Mouse (Mus musculus) hindbrain, embryonic 13.5 days (tissue): Measurements from ENCODE around the gene Prpf8. TPM values are rescaled to one million over a fixed set of nuclear protein-coding genes. Genes with fewer than 3 reads are reported as not detected.
"Not testable (repeated sequence)": the region's sequence is repeated elsewhere in the genome, so short reads cannot be mapped to it uniquely, and the experiment has no call there.

ENCODE experiments used
- ATAC-seq: fragments of 200-750 bp; cut with Nextera tagmentation; 2 replicates; pipeline ENCODE4 v1.8.0; 2017; ENCODE audit warnings: moderate TSS enrichment; ENCODE audit not compliant: low FRiP score
- H3K27ac ChIP-seq: fragments of 300-500 bp; sonication (generic); 2 replicates; pipeline ENCODE4 v1.5.1; 2015; ENCODE audit warnings: inconsistent platforms, mild to moderate bottlenecking, moderate library complexity
- H3K27me3 ChIP-seq: fragments of 300-500 bp; sonication (generic); 2 replicates; pipeline ENCODE4 v1.6.1; 2015; ENCODE audit warnings: mild to moderate bottlenecking, inconsistent platforms
- H3K36me3 ChIP-seq: fragments of 300-500 bp; sonication (generic); 2 replicates; pipeline ENCODE4 v1.6.1; 2015; ENCODE audit warnings: mild to moderate bottlenecking, inconsistent platforms
- H3K4me1 ChIP-seq: fragments of 300-500 bp; sonication (generic); replicated peaks from 2 replicates; pipeline ENCODE4 v1.6.1; 2015; ENCODE audit warnings: inconsistent platforms
- H3K4me2 ChIP-seq: fragments of 300-500 bp; sonication (generic); 2 replicates; pipeline ENCODE4 v1.6.1; 2015; ENCODE audit warnings: inconsistent platforms, mild to moderate bottlenecking, moderate library complexity
- H3K4me3 ChIP-seq: fragments of 300-500 bp; sonication (generic); 2 replicates; pipeline ENCODE4 v1.5.1; 2015; ENCODE audit warnings: mild to moderate bottlenecking, inconsistent platforms
- H3K9ac ChIP-seq: fragments of 300-500 bp; sonication (generic); 2 replicates; pipeline ENCODE4 v1.6.1; 2015; ENCODE audit warnings: mild to moderate bottlenecking, inconsistent platforms
- H3K9me3 ChIP-seq: fragments of 300-500 bp; sonication (generic); 2 replicates; pipeline ENCODE4 v1.6.1; 2016; ENCODE audit warnings: inconsistent platforms
- WGBS: fragments of 180-500 bp; shearing (Covaris S2); methylation state at CpG from one replicate; pipeline ENCODE4 v1.1.7; 2015; 5-methylcytosine and 5-hydroxymethylcytosine counted together
- polyA plus RNA-seq: library from polyadenylated mRNA; unstranded; fragments of >200 nt; fragmentation: Nextera tagmentation; extraction: Ambion mirVana; gene quantifications from 2 replicates; pipeline ENCODE4 v1.2.1, GENCODE M21; 2015

The Prpf8 gene
- polyA plus RNA-seq, 1 experiment from 2014 or later, result 49.2 TPM

DNA sequence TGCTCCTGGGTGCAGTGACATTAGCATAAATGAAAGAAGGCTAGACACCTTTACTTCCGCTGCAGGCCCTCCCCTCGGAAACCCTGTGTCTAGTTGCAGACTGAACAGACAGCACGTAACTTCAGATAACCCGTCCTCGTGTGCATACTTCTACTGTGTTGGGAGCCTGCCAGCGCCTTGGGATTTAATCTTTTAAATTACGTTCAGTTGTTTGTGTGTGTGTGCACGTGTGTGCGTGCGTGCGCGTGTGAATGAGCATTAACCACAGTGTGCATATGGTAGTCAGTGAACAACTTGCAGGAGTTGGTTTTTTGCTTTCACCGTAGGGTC, 52.3 kb downstream of the Prpf8 start:
- ATAC-seq, result no peak
- peaks cover 64% of the 10 kb centered on the region for H3K4me1 ChIP-seq
- no peak overlapping the region for H3K4me2 ChIP-seq
- no peak overlapping the region for H3K4me3 ChIP-seq
- WGBS, result 90% methylated on average over 13 of the region's 13 CpGs
- H3K27ac ChIP-seq, result peak overlapping the region; percentile 60; the same call in 1 of the 2 replicates
- no peaks in the 10 kb centered on the region for H3K9me3 ChIP-seq
- H3K36me3 ChIP-seq, result peaks cover 14% of the 10 kb centered on the region
- no peak overlapping the region for H3K9ac ChIP-seq
- H3K27me3 ChIP-seq, result no peaks in the 10 kb centered on the region

DNA sequence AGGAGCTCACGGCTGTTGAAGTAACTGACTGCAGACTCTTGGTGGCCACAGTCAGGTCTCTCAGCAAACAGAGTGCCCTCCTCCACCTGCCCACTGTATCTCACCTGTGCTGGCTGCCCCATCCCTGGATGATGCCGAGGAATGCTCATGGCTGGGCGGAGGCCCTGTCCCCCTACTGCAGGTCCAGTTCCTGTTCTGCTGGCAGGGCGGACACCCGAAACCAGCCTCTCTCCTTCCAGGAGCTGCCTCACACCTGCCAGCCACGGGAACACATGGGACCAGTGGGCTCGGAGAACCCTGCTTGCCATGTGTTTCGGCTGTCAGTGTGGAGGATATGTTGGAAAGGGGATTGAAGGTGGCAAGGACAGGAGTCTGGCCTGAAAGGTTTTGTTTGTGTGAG, 53.6 kb downstream of the Prpf8 start:
- H3K36me3 ChIP-seq, result peaks cover 26% of the 10 kb centered on the region
- H3K4me3 ChIP-seq, result no peak overlapping the region
- no peaks in the 10 kb centered on the region for H3K27me3 ChIP-seq
- H3K9ac ChIP-seq, result 0 out of 2 replicates have a peak overlapping the region, but pooled peaks have one; percentile 29
- no peaks in the 10 kb centered on the region for H3K9me3 ChIP-seq
- peak overlapping the region; percentile 40; the same call in 1 of the 2 replicates for H3K27ac ChIP-seq
- no peak for ATAC-seq
- no peak overlapping the region for H3K4me2 ChIP-seq
- H3K4me1 ChIP-seq, result peaks cover 51% of the 10 kb centered on the region
- 93% methylated on average over 8 of the region's 8 CpGs for WGBS

DNA sequence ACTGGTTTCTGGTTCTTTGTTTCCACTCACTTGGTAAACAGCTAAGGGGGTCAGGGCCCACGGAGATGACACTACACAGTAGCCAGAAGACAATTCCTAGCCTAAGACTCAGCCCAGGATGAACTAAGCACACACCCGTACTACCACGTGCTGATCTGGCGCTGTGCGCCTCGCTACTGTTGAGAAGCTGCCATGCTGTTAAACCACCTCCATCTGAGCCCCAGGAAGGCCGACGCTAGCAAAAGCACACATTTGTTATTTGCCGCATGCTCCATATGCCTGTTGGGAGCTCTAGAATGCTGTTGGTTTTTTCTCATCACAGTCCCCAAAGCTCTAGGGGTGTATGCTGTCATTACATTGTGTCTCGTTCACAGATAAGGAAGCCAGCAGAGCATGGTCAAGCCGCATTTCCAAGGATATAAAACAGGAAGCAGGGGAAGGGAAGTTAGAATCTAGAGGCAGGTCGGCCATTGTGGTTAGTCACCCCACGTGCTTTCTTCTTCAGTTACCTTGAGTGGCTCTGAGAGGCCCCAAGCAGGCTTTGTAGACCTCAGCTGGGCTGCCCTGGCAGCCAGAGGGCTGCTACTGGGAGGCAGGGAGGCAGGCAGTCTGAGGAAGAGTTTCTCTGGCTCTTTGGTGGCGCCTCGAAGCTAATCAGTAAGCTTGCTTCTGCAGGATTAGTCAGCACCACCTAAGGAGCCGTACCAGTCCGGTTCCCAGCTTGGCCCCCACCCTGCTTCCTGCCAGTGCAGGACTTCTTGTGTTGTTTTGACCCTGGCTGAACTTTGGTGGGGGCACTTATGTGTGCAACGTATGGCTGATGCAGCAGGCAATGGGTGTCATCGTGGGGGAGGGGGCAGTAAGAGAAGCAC, 54.3 kb downstream of the Prpf8 start:
- Histone ChIP-seq H3K27me3 (no peaks in the 10 kb centered on the region), H3K9ac (0 out of 2 replicates have a peak overlapping the region, but pooled peaks have one; percentile 29), H3K4me1 (peaks cover 44% of the 10 kb centered on the region), H3K9me3 (no peaks in the 10 kb centered on the region), H3K4me3 (no peak overlapping the region), H3K4me2 (no peak overlapping the region), H3K36me3 (peaks cover 33% of the 10 kb centered on the region), H3K27ac (peak overlapping the region; percentile 40)
- WGBS, result 75% methylated on average over 19 of the region's 19 CpGs
- ATAC-seq, result no peak

DNA sequence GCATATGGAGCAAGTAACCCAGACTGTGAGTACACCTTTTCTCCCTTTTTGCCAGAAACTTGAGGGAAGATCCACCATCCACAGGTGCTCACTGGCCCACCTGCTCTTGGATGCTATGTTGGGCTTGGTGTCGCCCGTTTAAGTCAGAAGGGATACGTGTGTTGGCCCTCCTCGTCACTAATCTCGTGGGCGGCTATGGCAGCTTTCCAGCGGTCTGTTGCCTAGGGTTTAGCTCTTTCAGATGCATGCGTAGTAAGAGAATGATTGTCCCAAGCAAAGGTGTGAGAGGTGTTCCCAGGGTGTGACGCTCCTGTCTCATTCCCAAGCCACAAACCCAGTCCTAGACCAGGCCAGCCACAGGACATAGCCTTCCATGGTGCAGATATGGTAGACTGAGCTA, 58.1 kb downstream of the Prpf8 start:
- Histone ChIP-seq H3K9me3 (no peaks in the 10 kb centered on the region), H3K36me3 (peaks cover 54% of the 10 kb centered on the region), H3K27me3 (no peaks in the 10 kb centered on the region), H3K4me3 (no peak overlapping the region), H3K27ac (no peak overlapping the region), H3K9ac (no peak overlapping the region), H3K4me1 (peaks cover 23% of the 10 kb centered on the region), H3K4me2 (no peak overlapping the region)
- WGBS, result 88% methylated on average over 9 of the region's 9 CpGs
- no peak for ATAC-seq

DNA sequence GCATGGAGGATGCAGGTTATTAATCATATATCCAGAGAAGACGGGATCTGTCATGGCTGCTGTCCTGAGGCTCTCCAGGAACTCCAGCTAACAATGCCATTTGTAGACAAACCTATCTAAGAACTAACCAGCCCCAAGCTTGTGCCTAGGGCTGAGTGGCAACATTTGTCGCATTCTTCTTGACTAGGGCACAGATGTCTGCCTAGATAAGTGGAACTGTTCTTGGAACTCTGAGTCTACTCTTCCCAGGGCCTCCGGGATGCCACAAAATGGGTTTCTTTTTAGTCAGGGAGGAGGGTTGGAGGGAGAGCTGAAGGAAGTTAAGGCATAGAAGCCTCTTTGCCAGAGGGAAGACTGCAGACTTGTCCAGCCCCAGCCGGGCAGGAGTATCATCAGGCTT, 59.4 kb downstream of the Prpf8 start:
- 81% methylated on average over 4 of the region's 4 CpGs for WGBS

DNA sequence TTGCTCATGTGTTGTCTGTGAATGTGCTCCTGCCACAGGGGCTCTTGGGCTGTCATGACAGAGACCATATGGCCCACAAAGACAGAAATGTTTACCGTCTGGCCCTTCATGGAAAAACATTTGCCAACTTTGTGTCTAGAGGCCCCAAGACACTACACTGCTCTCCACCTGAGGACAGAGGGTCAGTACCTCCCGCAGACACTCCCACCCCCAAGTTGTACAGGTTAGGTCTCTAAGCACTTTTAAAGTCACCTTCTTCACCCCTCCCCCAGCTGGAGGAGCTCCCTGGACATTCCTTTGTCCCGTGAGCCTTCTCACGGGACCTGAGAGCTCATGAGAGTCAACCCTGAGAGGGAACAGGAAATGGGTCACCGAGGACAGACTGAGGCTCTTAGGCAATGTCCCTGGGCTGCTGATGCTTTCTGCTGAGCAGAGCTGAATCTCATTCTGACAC, 63.1 kb downstream of the Prpf8 start:
- Histone ChIP-seq H3K4me1 (peaks cover 40% of the 10 kb centered on the region), H3K4me2 (no peak overlapping the region), H3K36me3 (peaks cover 46% of the 10 kb centered on the region), H3K27me3 (no peaks in the 10 kb centered on the region), H3K27ac (peak overlapping the region; percentile 72), H3K9ac (no peak overlapping the region), H3K9me3 (no peaks in the 10 kb centered on the region), H3K4me3 (no peak overlapping the region)
- ATAC-seq, result no peak
- WGBS, result 48% methylated on average over 5 of the region's 5 CpGs

More for the DNA sequence above, 59.4 kb downstream of the Prpf8 start:
- Histone ChIP-seq H3K4me1 (peaks cover 25% of the 10 kb centered on the region), H3K9ac (no peak overlapping the region), H3K36me3 (peaks cover 47% of the 10 kb centered on the region), H3K9me3 (no peaks in the 10 kb centered on the region), H3K27me3 (no peaks in the 10 kb centered on the region), H3K4me2 (no peak overlapping the region), H3K4me3 (no peak overlapping the region), H3K27ac (0 out of 2 replicates have a peak overlapping the region, but pooled peaks have one; percentile 30)
- ATAC-seq, result no peak

DNA sequence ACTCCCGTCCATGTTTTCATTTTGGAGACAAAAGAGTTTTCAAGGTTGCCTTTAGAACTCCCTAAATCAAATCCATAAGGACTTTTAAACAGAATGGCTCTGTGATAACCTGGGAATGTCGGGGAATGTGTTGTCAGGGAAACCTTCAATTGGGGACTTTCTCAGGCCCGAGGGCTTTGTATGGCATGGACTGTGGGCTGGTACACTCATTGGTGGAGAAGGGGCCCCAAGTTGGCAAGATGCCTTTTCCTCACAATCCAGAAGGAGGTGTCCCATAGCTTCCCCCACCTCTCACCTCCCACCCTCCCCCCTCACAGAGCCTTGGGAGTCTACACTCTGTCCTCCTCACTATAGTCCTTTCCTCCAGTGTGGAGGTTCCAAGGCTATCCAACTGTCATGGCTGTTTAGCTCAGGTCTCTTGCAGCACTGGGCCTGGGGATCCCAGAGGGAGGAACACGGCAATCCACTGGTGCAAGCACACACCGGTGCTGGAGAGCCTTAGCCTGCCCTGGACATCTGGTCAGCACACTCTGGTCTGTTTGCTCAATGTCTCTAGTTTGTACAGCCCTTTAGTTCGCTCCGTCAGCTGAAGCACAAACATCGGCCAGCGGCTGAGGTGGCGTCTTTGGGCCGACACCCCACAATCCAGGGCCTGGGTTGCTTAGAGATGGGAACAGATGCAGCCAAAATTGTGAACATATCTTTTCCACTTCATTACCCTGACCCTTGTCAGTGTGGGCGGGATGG, 63.8 kb downstream of the Prpf8 start:
- peak; percentile 74 for ATAC-seq
- WGBS, result 40% methylated on average over 12 of the region's 12 CpGs
- peak overlapping the region; percentile 72 for H3K27ac ChIP-seq

DNA sequence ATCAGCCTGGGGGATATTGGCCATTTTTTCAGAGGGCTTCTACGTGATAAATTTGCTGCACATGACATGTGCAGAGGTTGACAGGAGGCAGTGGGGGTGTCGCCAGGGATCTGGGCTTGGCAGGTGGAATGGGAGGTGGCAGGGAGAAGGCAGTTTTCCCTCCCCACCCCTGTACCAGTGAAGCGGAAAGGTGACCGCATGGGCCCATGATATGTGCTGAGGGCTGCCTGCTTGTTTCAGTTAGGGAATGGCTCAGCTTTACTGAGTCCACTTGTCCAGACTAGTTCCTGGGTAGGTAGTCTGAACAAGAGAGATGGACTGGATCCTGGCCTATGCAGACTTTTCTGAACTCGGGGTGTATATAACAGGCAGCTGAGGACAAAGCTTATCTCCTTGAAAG, 64.7 kb downstream of the Prpf8 start:
- H3K9me3 ChIP-seq, result no peaks in the 10 kb centered on the region
- H3K27ac ChIP-seq, result peak overlapping the region; percentile 58; the same call in 1 of the 2 replicates
- H3K9ac ChIP-seq, result peak overlapping the region; percentile 40; the same call in 1 of the 2 replicates
- H3K36me3 ChIP-seq, result peaks cover 30% of the 10 kb centered on the region
- no peak for ATAC-seq
- no peaks in the 10 kb centered on the region for H3K27me3 ChIP-seq
- 81% methylated on average over 5 of the region's 5 CpGs for WGBS
- peaks cover 38% of the 10 kb centered on the region for H3K4me1 ChIP-seq
- H3K4me3 ChIP-seq, result no peak overlapping the region
- no peak overlapping the region for H3K4me2 ChIP-seq

More for the DNA sequence above, 63.8 kb downstream of the Prpf8 start:
- Histone ChIP-seq H3K4me1 (peaks cover 40% of the 10 kb centered on the region), H3K27me3 (no peaks in the 10 kb centered on the region), H3K4me2 (no peak overlapping the region), H3K9me3 (no peaks in the 10 kb centered on the region), H3K9ac (peak overlapping the region; percentile 35; the same call in 1 of the 2 replicates), H3K36me3 (peaks cover 40% of the 10 kb centered on the region), H3K4me3 (no peak overlapping the region)

DNA sequence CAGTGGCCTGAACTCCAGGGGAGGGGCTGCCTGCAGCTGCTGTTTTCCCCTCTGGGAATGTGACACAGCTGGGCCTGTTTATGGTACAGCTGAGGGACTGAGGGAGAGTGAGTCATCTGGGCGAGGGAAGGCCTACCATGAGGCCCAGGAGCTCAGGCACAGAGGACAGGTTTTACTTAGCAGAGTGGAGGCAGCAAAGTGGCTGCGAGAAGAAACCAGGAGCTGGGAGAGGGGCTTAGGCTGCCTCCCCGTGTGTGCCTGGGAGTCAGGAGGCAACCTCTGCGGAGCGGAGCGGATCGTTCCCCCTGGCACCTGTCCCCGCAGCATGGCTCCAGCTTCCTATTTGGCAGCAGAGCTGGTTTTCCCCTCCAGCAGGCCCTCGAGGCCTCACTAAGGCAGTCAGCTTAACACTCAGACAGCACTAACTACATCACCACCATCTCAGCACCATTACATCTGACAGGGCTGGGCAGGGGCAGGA, 65.4 kb downstream of the Prpf8 start:
- ATAC-seq, result no peak
- Histone ChIP-seq H3K4me1 (peaks cover 38% of the 10 kb centered on the region), H3K27me3 (no peaks in the 10 kb centered on the region), H3K4me2 (no peak overlapping the region), H3K27ac (peak overlapping the region; percentile 40), H3K4me3 (no peak overlapping the region), H3K36me3 (peaks cover 30% of the 10 kb centered on the region), H3K9me3 (no peaks in the 10 kb centered on the region), H3K9ac (peak overlapping the region; percentile 53)
- WGBS, result 68% methylated on average over 9 of the region's 9 CpGs

DNA sequence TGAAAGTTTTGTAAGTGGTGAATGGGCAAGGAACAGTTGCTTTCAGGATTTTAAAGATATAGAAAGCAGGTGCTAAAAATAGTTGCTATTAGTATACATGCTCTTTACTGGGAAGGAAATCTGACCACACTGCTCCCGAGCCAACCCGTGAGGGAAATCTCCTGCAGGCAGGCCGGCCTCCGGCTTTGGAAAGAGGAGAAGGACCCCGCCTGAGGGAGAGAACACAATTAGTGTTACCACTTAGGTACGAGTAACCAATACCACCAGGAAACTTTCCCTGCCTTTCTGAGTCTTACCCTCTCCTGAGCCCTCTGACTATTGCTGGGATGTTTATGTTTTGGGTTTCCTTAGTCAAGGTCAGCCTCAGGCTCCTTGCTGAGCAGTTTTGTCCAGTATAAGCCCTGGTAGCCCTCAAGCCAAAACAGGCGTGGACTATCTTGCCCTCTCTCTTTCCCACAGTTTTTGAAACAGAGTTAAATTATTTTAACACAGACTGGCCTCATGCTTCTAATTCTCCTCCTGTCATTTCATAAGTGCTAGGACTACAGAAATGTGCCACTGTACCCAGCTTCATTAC, 66.4 kb downstream of the Prpf8 start:
- no peaks in the 10 kb centered on the region for H3K9me3 ChIP-seq
- no peaks in the 10 kb centered on the region for H3K27me3 ChIP-seq
- H3K4me3 ChIP-seq, result no peak overlapping the region
- 65% methylated on average over 7 of the region's 7 CpGs for WGBS
- H3K4me1 ChIP-seq, result peaks cover 38% of the 10 kb centered on the region
- H3K4me2 ChIP-seq, result no peak overlapping the region
- ATAC-seq, result no peak
- H3K9ac ChIP-seq, result peak overlapping the region; percentile 53; the same call in 1 of the 2 replicates
- H3K36me3 ChIP-seq, result peaks cover 30% of the 10 kb centered on the region
- H3K27ac ChIP-seq, result peak overlapping the region; percentile 40; the same call in 1 of the 2 replicates

DNA sequence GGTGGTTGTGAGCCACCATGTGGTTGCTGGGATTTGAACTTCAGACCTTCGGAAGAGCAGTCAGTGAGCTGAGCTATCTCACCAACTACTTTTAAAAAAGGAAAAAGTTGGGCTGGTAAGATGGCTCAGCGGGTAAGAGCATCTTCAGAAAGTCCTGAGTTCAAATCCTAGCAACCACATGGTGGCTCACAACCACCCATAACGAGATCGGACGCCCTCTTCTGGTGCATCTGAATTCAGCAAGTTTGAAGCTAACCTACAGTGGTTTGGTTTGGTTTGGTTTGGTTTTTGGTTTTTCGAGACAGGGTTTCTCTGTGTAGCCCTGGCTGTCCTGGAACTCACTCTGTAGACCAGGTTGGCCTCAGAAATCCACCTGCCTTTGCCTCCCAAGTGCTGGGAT, 69.4 kb downstream of the Prpf8 start:
- not testable (repeated sequence) for H3K9me3 ChIP-seq, H3K27me3 ChIP-seq, H3K27ac ChIP-seq, H3K4me2 ChIP-seq, ATAC-seq, H3K9ac ChIP-seq, H3K4me3 ChIP-seq
- WGBS, result 96% methylated on average over 6 of the region's 6 CpGs
- peaks cover 19% of the 10 kb centered on the region for H3K4me1 ChIP-seq
- H3K36me3 ChIP-seq, result peaks cover 42% of the 10 kb centered on the region

DNA sequence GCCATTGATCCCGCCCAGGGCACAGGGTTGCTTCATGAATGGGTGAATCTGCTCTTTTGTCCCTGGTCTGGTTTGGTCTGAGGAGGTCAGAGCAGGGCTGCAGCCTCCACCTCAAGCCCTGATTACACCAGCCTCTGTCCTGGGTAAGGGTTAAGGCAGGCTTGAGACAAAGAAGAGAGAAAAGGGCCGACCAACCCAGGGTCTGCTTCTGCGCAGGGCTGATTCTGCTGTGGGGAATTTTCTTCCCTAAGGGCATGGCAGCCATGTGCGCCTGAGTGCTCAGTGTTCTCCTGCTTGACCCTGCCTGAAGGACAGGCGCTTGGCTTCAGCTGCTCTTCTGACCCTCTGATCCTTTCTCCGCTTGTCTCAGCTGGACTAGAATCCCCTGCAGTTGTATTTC, 70.5 kb downstream of the Prpf8 start:
- no peak for ATAC-seq
- Histone ChIP-seq H3K27me3 (no peaks in the 10 kb centered on the region), H3K36me3 (peaks cover 50% of the 10 kb centered on the region), H3K4me2 (no peak overlapping the region), H3K4me1 (peaks cover 8% of the 10 kb centered on the region), H3K9ac (no peak overlapping the region), H3K9me3 (no peaks in the 10 kb centered on the region), H3K27ac (no peak overlapping the region), H3K4me3 (no peak overlapping the region)
- WGBS, result 67% methylated on average over 6 of the region's 6 CpGs
